Mouse (Mus musculus): ENCODE results near the gene Gm15130.

Gene Gm15130

GRCm38 (mm10) chr2:111152836-111153235 is at the start of gene Gm15130:
Gene Gm15130, minus strand, starts transcription at chr2:111152936.
- DNase-seq, result no peak

- DNase-seq, result no peak
Measured at GRCm38 (mm10) chr2:111182068-111182467, 29.3 kb upstream of the Gm15130 start.

GRCm38 (mm10) chr2:111135739-111136138 is 17.0 kb downstream of the Gm15130 start:
- DNase-seq, result no peak

- DNase-seq, result no peak
Measured at GRCm38 (mm10) chr2:111105882-111106281, 46.9 kb downstream of the Gm15130 start, which contains the start of gene Gm13941. Gene Gm13941, minus strand, starts transcription at chr2:111105982.
